Mouse (Mus musculus) retina, adult 2 months (tissue): ENCODE data around the gene Pou5f1.

Experiments
- DNase-seq: peaks from one replicate; pipeline ENCODE4 v3.0.0-alpha.2; 2012; ENCODE audit warnings: low read depth, low spot score

Gene Pou5f1

GRCm38 (mm10) chr17:35512916-35513626 is 7.3 kb downstream of the Pou5f1 start:
- no peak for DNase-seq

DNA sequence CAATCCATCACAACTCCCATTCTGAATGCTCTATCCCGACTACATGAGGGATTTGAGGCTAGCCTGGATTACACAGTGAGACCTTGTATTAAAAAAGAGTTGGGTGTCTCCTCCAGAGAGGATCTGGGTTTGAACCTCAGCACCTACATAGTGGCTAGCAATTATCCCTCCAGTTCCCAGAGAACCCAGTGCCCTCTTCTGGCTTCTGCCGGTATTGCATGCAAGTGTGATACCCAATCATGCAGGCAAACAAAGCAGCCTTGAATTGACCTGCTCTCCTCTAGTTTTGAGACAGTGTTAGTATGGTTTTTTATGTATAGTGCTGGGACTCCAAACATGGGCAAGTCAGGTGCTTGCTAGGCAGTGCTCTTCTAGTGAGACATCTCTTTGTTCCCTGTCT is 8.1 kb downstream of the Pou5f1 start:
- peak; percentile 11 for DNase-seq

GRCm38 (mm10) chr17:35514756-35515155 is 8.9 kb downstream of the Pou5f1 start:
- no peak for DNase-seq

DNA sequence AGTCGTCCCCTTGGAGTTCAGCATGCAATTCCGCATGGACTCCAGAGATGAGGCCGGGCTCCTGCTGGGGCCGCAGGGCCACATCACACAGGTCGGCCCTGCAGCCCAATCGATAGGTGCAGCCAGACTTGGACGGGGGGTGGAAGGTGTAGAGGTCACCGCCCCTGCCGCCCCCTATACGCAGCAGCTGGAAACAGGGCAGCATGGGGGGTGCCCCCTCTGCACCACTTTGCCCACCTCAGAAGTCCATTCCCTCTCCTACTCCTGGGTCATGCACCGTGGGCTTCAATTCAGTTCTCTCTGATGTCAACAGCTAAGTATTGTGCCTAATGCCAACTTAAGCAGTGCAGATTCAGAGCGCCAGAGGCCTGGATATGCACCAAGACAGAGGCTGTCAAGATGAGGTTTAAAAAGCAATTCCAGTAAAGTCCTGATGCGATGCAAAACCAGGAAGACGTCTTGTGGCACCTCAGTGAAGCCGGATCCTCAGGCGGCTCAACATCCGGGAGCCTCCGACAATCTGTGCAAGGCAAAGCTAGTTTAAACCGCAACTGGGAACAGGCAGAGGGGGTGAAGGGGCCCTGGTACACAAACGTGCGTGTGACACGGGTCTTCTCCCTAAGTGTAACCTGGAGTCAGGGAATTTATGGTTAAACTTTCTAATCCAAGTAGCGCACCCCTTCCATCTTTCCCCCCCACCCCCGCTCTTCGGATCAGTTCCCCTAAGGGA is 10.3 kb downstream of the Pou5f1 start:
- no peak for DNase-seq

- DNase-seq, result peak; percentile 34
These were observed 11.1 kb downstream of the Pou5f1 start, which contains the start of the genes Tcf19 and Cchcr1 for GRCm38 (mm10) chr17:35516652-35517500. Gene Tcf19 (minus strand): TSS chr17:35516824. Gene Cchcr1 (plus strand): TSS chr17:35517100.

DNA sequence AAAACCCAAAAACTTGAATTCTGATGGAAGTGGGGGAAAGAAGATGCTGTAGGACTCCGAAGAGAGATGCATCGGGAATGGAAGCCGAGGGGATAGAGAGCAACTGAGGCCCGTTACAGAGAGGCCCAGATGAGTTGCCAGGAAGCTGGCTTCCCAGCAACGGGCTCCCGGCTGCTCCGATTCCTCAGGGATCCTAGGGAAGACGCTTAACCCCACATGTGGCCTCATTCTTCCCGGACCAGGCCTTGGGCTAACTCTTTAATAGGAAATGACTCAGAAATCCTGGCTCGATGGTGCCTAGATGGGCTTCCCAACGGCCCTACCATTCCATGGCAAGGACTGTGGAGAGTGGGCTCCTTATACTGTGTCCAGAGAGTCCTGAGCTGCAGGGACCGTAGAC is 11.7 kb downstream of the Pou5f1 start:
- DNase-seq, result no peak

DNA sequence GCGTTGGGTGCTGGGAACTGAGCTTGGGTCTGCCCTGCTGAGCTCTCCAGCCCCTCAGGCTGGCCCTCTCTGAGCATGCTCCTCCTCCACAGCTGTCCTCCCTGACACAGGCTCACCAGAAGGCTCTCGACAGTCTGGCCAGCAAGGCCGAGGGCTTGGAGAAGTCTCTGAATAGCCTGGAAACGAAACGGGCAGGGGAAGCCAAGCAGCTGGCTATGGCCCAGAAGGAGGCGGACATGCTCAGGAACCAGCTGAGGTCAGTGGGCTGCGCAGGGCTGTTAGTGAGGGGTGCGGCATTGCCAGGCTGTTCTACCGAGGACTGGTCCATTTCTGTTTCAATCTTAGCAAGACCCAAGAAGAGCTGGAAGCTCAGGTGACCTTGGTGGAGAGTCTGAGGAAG is 18.5 kb downstream of the Pou5f1 start:
- no peak for DNase-seq

GRCm38 (mm10) chr17:35526644-35527043 is 20.8 kb downstream of the Pou5f1 start:
- no peak for DNase-seq

GRCm38 (mm10) chr17:35532360-35532759 is 26.5 kb downstream of the Pou5f1 start:
- DNase-seq, result no peak

DNA sequence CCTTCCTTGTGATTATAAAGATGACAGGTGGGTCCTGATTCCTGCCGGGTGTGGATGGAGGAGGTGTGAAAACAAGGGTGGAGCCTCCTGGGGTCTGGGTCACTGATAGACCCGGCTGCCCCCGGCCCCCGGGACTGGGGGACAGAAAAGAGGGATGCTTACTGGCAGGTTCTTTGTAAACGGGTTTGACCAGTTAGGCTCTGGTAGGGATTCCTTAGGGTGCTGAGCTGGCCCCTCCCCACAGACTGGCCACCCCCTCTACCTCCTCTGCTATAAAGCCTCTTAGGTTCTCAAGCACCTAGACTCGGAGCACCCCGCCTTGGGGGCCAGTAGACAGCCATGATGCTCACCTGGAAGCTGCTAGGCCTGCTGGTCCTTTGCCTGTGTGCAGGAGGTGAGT is 27.1 kb downstream of the Pou5f1 start, which contains the start of gene Psors1c2:
Gene Psors1c2 (plus strand): TSS at position 301 of the 400 bp plus-strand sequence.
- DNase-seq, result no peak

- no peak for DNase-seq
These were observed 28.5 kb downstream of the Pou5f1 start for GRCm38 (mm10) chr17:35534343-35534742.

GRCm38 (mm10) chr17:35537421-35537820 is 31.6 kb downstream of the Pou5f1 start:
- DNase-seq, result no peak

DNA sequence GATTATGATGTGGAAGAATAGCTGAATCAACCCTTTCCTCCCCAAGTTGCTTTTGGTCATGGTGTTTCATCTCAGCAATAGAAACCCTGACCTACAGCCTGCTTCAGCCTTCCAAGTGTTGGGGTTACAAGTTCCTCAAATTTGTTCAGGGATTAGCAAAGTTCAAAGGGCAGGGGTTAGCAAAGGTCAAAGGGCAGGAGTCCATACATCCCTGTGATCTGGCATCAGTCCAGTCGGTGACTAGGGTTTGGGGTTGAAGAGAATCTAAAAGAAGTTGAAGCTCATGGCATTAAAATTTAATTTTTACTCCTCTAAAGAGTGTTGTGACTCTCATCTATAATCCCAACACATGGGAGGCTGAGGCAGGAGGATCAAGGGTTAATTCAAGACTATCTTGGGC is 32.7 kb downstream of the Pou5f1 start:
- no peak for DNase-seq

GRCm38 (mm10) chr17:35539540-35539939 is 33.7 kb downstream of the Pou5f1 start:
- DNase-seq, result no peak

GRCm38 (mm10) chr17:35542761-35543411 is 37.1 kb downstream of the Pou5f1 start:
- no peak for DNase-seq

GRCm38 (mm10) chr17:35543412-35543861 is 37.6 kb downstream of the Pou5f1 start:
- no peak for DNase-seq

- no peak for DNase-seq
These were observed 38.2 kb downstream of the Pou5f1 start for GRCm38 (mm10) chr17:35544001-35544400.

DNA sequence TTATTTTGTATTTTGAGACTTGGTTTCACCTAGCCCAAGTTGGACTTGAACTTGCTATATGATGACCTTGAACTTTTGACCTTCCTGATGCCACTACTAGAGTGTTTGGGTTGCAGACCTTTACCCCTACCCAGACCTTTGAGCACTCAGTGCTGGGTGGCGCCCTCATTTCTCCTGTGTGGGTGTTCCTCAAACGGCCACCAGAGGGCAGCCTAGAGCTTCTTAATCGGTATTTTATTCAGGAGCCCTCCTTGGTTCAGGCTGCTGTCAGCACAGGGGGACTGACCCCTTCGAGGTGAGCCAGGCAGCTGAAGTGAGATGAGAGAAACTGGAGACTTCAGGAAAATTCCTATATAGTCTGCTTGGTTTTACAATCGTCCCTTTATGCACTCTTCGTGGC is 38.9 kb downstream of the Pou5f1 start:
- DNase-seq, result peak; percentile 44

DNA sequence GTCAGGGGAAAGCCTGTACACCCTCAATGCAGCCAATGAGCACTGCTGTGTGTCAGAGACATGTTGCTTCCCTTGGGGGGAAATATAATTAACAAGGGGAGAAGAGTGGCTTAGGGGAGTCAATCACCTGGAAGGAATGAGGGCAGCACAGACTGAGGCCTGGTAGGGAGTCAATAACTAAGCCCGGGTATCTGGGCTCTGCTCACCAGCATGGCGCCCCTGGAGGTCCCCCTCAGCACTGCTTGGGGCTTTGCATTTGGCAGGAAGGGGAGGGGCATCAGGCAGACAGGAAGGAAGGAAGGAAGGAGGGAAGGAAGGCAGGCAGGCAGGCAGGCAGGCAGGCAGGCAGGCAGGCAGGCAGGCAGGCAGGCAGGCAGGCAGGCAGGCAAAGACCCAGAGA is 41.6 kb downstream of the Pou5f1 start:
- DNase-seq, result no peak

DNA sequence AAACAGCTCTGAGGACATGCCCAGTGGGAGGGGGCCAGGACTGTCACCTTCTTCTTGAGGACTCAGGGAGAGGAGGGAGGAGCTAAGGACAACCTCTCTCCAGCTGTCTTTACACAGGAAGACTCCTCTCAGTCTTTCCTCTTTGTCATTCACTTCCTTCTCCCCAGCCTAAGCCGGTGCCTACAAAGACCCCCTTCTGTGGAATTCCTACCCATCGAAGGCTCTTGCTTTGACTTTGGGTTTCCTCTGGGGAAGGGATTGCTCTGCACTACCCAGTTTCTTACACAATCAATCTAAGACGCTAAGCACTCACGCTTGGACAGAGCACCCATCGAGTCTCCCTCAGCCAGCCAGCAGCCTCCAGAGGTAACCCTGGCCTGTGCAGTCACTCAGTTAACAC is 42.8 kb downstream of the Pou5f1 start:
- no peak for DNase-seq

DNA sequence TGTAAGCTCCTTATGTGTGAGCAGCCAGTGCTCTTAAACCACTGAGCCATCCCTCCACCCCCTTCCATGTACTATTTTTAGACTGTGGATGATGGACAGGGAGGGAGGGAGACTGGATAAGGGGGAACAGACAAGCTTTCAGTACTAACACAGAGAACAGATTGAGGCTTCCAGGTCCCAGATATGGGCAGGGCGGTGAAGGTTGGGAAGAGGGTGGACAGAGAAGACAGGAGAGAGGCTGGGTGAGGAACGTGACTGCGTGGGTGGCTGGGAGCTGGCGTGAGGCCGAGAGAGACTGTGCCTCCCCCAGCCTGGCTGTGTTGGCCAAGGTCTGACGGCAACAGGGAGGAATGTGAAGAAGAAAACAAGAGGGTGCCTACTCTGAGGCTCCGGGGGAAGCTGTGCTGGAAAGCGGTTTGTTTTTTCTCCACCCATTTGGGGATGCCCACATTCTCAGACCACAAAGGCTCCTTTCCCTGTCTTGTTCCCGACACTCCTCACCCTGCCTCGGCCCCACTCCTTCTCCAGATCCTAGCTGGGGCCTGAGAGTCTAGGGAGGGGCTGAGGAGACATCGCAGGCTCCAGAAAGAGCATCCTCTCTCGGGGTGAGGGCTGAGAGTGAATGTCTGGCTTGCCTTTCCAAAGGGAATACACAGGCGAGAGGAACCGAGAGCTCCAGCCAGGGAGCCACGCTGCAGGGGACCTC is 43.8 kb downstream of the Pou5f1 start:
- peak; percentile 86 for DNase-seq
